Mouse (Mus musculus) forebrain, embryonic 10.5 days (tissue): ENCODE results near the gene Srl. TPM values are rescaled to one million over a fixed set of nuclear protein-coding genes. Genes with fewer than 3 reads are reported as not detected.

Experiments used
- DNase-seq: peaks from one replicate; pipeline ENCODE4 v3.0.0-alpha.2; 2017; ENCODE audit warnings: low spot score; ENCODE audit errors: extremely low spot score
- H3K27ac ChIP-seq: fragments of 300-500 bp; sonication (generic); 2 replicates; pipeline ENCODE4 v1.5.1; 2016; ENCODE audit warnings: mild to moderate bottlenecking
- H3K27me3 ChIP-seq: fragments of 300-500 bp; sonication (generic); 2 replicates; pipeline ENCODE4 v1.6.1; 2016; ENCODE audit warnings: mild to moderate bottlenecking; ENCODE audit not compliant: poor library complexity, severe bottlenecking
- H3K36me3 ChIP-seq: fragments of 300-500 bp; sonication (generic); replicated peaks from 2 replicates; pipeline ENCODE4 v1.6.1; 2016; ENCODE audit warnings: mild to moderate bottlenecking, moderate library complexity
- H3K4me1 ChIP-seq: fragments of 300-500 bp; sonication (generic); 2 replicates; pipeline ENCODE4 v1.6.1; 2016
- H3K4me3 ChIP-seq: fragments of 300-500 bp; sonication (generic); 2 replicates; pipeline ENCODE4 v1.5.1; 2016; ENCODE audit warnings: mild to moderate bottlenecking, moderate library complexity
- H3K9me3 ChIP-seq: fragments of 300-500 bp; sonication (generic); 2 replicates; pipeline ENCODE4 v1.6.1; 2016; ENCODE audit warnings: mild to moderate bottlenecking, moderate library complexity
- WGBS: fragments of 180-500 bp; shearing (Covaris S2); methylation state at CpG from one replicate; pipeline ENCODE4 v1.1.7; 2016; 5-methylcytosine and 5-hydroxymethylcytosine counted together
- polyA plus RNA-seq: library from polyadenylated mRNA; unstranded; fragments of >200 nt; fragmentation: Nextera tagmentation; extraction: Ambion mirVana; gene quantifications from 2 replicates; pipeline ENCODE4 v1.2.1, GENCODE M21; 2016

Srl gene
- polyA plus RNA-seq, 1 experiment from 2014 or later, result 23.8 TPM

GRCm38 (mm10) chr16:4439302-4440066 is 102.1 kb downstream of the Srl start:
- H3K4me3 ChIP-seq, result no peak overlapping the region
- H3K4me1 ChIP-seq, result no peaks in the 10 kb centered on the region
- H3K9me3 ChIP-seq, result no peaks in the 10 kb centered on the region
- no peaks in the 10 kb centered on the region for H3K27me3 ChIP-seq
- no peaks in the 10 kb centered on the region for H3K36me3 ChIP-seq
- DNase-seq, result no peak
- no peak overlapping the region for H3K27ac ChIP-seq
- 83% methylated on average over 10 of the region's 10 CpGs for WGBS

DNA sequence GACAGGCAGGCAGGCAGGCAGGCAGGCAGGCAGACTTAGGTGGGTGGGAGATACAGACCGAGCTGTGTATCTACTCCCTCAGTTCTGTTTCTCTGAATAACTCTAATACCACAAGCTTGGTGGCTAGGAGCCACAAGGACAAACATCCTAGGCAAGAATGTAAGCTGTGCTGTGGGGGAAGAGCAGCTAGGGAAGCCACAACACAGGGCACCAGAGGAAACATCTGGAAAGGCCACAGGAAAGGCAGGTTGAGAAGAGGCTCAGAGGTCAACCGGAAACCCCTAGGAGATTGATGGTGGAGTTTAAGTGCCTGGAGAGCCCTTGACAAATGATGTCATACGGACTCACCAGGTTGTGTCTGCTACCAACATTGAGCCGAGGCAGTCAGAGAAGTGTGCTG is 104.9 kb downstream of the Srl start:
- no peak for DNase-seq
- WGBS, result 81% methylated on average over 4 of the region's 4 CpGs
- no peaks in the 10 kb centered on the region for H3K27me3 ChIP-seq
- no peak overlapping the region for H3K4me3 ChIP-seq
- no peaks in the 10 kb centered on the region for H3K9me3 ChIP-seq
- H3K4me1 ChIP-seq, result no peaks in the 10 kb centered on the region
- no peak overlapping the region for H3K27ac ChIP-seq
- H3K36me3 ChIP-seq, result no peaks in the 10 kb centered on the region

- H3K9me3 ChIP-seq, result no peaks in the 10 kb centered on the region
- WGBS, result 94% methylated on average over 2 of the region's 2 CpGs
- H3K27ac ChIP-seq, result no peak overlapping the region
- H3K4me3 ChIP-seq, result no peak overlapping the region
- H3K36me3 ChIP-seq, result no peaks in the 10 kb centered on the region
- no peaks in the 10 kb centered on the region for H3K4me1 ChIP-seq
- no peak for DNase-seq
- no peaks in the 10 kb centered on the region for H3K27me3 ChIP-seq
Measured at GRCm38 (mm10) chr16:4435371-4435770, 106.2 kb downstream of the Srl start.

GRCm38 (mm10) chr16:4431841-4432240 is 109.8 kb downstream of the Srl start:
- Histone ChIP-seq H3K9me3 (no peaks in the 10 kb centered on the region), H3K36me3 (no peaks in the 10 kb centered on the region), H3K27me3 (no peaks in the 10 kb centered on the region), H3K4me1 (no peaks in the 10 kb centered on the region), H3K27ac (no peak overlapping the region), H3K4me3 (no peak overlapping the region)
- 84% methylated on average over 4 of the region's 4 CpGs for WGBS
- no peak for DNase-seq

DNA sequence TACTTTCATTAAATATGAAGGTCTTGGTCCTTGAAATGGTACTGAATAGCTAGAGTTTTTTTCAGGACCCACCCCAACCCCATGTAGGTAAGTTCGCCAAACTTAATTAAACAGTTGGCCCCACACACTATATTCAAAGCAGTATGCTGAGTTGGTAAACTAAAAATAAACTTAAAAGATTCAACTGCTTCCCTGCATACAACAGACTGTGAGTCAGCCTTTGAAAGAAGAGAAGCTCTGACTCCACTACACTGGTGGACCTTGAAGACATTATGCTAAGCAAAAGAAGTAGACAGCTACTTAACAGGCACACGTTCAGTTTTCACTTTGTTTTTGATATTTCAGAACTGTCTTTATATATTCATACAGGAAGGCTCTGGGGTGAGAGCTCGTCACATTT is 110.6 kb downstream of the Srl start:
- H3K27me3 ChIP-seq, result no peaks in the 10 kb centered on the region
- WGBS, result 90% methylated on average over 3 of the region's 3 CpGs
- no peak for DNase-seq

GRCm38 (mm10) chr16:4430232-4430631 is 111.4 kb downstream of the Srl start:
- no peak overlapping the region for H3K27ac ChIP-seq
- H3K4me3 ChIP-seq, result no peak overlapping the region
- DNase-seq, result no peak
- no peaks in the 10 kb centered on the region for H3K4me1 ChIP-seq
- 87% methylated on average over 5 of the region's 5 CpGs for WGBS
- no peaks in the 10 kb centered on the region for H3K36me3 ChIP-seq
- no peaks in the 10 kb centered on the region for H3K9me3 ChIP-seq
- H3K27me3 ChIP-seq, result no peaks in the 10 kb centered on the region

More for the DNA sequence above, 110.6 kb downstream of the Srl start:
- no peaks in the 10 kb centered on the region for H3K9me3 ChIP-seq
- H3K4me3 ChIP-seq, result no peak overlapping the region
- no peaks in the 10 kb centered on the region for H3K4me1 ChIP-seq
- H3K36me3 ChIP-seq, result no peaks in the 10 kb centered on the region
- no peak overlapping the region for H3K27ac ChIP-seq

Other genes starting within 250 kb of the Srl start
- 0.30 and 0.35 TPM in 2 replicates for gene Adcy9, start 121.3 kb downstream of the Srl start, polyA plus RNA-seq
- 32.0 and 37.5 TPM in 2 replicates for gene Tfap4, start 18.0 kb upstream of the Srl start, polyA plus RNA-seq
- 22.5 and 23.2 TPM in 2 replicates for gene Glis2, start 52.9 kb upstream of the Srl start, polyA plus RNA-seq
- 93.5 and 94.7 TPM in 2 replicates for gene Pam16, start 83.2 kb upstream of the Srl start, polyA plus RNA-seq
- 9.2 and 9.3 TPM in 2 replicates for gene Vasn, start 98.1 kb upstream of the Srl start, polyA plus RNA-seq
- gene Dnaja3, start 98.2 kb upstream of the Srl start, polyA plus RNA-seq, result 63.7 and 66.3 TPM in 2 replicates
- gene Coro7, start 138.0 kb upstream of the Srl start, polyA plus RNA-seq, result 17.6 and 19.1 TPM in 2 replicates
- gene Nmral1, start 177.5 kb upstream of the Srl start, polyA plus RNA-seq, result 243 and 248 TPM in 2 replicates
- gene Hmox2, start 184.5 kb upstream of the Srl start, polyA plus RNA-seq, result 80.6 and 81.5 TPM in 2 replicates
- gene Cdip1, start 248.5 kb upstream of the Srl start, polyA plus RNA-seq, result 110 and 112 TPM in 2 replicates